Mouse (Mus musculus) frontal cortex, adult (tissue): Measurements from ENCODE around the gene Vps54.
"Not testable (repeated sequence)": the region's sequence is repeated elsewhere in the genome, so short reads cannot be mapped to it uniquely, and the experiment has no call there.

Source experiments
- ATAC-seq: cut with Nextera tagmentation; 2 replicates; pipeline ENCODE4 v1.9.2; 2017; ENCODE audit warnings: mild to moderate bottlenecking, moderate library complexity, mixed read lengths; ENCODE audit not compliant: low TSS enrichment

Vps54 gene

DNA sequence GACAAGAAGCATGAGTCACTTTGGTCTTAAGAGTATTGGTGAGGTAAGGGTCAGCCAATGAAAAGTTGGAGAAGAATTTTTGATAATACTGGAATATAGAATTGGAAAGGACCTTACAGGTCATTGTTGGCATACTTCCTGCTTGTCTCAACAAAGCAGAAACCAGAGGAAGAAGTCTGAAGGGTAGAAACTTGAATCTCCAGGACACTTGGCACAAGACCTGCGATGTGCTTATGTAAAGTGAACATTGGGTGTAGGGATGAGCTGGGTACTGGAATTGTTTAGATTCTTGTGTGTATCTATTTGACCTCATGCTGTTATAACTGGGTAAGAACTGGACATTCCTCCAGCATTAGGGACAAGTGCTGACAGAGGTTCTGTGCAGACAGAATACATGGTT lies 2.3 kb downstream of the Vps54 start:
- ATAC-seq: no peak

DNA sequence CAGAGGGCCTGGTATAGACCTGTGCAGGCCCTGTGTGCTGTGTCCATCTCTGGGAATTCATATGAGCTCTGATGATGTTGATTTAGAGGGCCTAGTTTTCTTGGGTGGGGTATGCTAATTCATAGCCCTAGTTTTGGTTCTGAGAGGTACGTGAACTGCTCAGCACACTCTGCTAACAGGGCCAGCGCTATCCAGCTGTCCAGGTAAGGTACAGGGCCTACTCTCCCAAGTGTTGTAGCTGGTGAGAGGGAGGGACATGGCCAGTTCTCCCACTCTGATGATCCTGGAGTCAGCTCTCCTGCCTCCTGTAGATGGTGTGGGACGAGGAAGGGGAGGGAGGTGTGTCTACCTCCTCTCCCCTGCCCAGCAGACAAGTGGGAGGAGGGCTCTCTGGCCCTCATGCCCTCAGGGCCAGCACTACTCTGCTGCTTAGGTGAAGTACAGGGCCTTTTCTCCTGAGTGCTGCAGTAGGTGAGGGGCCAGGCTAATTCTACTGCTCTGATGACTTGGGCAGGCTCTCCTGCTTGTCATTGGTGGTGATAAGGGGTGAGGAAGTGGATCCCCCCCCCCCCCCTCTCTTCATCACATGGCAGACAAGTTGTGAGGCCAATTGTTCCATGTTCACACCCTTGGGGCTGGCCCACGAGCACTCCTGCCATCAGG lies 8.3 kb downstream of the Vps54 start:
- ATAC-seq: no peak

DNA sequence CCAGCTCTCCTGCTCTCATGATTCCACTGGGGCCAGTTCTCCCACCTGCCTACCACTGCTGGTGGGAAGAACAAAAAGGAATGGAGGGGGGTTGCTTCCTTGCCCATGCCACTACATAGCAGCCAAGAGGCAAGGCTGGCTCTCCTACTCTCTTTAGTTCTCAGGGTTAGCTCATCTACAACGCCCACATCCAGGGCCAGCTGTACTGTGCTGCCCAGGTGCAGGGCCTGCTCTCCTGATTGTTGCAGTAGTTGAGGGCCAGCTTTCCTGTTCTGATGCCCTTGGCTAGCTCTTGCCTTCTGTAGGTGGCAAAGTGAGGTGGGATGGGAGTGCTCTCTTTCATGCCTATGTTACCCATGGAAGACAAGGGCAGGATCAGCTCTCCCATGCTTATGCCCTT lies 8.9 kb downstream of the Vps54 start:
- ATAC-seq: 0 out of 2 replicates have a peak, but pooled peaks have one; percentile 34

DNA sequence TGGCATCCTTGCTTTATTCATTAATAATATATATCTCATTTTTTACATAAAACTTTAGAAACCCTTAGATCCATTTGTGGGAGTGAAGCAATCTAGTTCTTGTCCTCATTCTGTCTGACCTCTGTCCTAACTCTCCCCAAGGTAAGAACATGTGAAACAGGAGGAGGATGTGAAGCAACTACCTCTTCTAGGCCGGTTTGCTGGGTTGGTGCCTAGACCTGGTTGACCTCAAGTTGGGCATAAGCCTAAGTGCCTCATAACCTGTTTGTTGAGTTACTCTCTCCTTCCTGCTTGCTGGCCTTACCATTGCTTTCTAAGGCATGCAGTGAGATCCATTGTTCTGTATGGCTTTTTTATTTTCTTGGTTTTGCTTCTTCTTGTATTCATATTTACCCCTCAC lies 11.3 kb downstream of the Vps54 start:
- ATAC-seq: no peak

DNA sequence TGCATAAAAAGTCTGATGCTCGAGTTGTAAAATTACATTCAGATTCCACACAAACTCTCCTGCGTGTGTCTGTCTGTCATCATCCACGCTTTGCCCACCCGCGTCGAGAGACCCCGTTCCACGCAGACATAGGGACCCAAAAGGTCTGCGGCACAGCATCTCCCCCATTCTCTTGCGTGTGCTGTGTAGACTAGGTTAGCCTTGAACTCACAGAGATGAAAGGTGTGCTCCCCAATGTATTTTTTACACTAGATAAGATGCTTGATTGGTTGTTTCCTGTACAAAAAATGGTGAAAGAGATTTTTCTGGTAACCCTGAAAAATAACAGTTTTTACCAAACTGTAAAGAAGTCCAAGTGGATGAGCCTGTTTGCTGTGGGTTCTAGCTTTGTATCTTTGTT lies 19.5 kb downstream of the Vps54 start:
- not testable (repeated sequence) for ATAC-seq

DNA sequence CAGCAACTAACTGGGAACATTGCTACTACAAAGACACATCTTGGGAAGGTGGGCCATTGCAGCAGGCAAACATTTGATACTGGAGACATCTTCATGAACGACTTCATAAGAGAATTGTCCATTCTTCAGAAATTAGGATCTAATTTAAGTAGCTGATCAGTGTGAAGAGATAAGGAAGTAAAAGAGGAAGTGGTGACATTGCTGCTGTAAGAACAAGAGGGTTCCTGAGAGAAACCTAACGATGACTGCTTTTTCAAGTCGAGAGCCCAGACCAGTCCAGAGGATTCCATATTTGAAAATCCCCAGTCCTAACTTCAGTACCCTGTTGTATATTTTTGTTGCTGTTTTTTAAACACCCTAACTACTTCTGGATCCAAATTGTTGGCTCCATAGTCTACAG lies 26.3 kb downstream of the Vps54 start:
- no peak for ATAC-seq

DNA sequence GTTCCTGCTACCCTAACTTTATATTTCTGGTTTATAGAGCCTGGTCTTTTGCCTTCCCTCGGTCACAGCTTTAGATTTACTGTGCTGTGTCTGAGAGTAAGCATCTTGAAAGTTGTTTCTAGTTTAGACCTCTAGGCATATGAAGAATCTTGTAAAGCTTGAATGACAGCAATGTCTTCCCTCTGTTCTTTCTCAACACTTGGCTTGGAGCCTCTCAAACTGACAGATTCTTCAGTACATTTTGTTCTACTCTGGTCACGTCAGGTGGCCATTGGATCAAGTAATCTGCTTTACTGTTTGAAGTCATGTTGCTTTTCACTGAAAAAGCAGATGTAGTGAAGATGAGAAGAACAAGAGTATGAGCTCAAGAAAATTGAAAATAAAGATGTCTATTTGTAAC lies 37.1 kb downstream of the Vps54 start:
- ATAC-seq: no peak

DNA sequence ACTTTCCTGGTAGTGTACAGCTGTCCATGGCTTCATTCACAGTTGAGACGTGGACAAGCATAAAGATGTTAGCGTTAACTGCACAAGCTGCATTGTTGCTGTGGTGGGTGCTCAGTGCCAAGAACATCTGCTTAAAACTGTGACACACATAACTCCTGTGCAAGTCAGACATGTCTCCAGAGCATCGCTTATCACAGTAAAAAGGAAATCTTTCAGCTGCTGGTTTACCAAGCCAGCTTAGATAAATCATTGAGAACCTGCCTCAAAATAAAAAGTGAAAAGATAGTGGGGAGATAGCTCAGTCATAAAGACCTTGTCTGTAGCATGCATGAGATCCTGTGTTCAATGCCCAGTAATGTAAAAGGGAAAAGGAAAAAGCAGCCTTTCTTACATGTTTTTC lies 47.3 kb downstream of the Vps54 start:
- no peak for ATAC-seq

DNA sequence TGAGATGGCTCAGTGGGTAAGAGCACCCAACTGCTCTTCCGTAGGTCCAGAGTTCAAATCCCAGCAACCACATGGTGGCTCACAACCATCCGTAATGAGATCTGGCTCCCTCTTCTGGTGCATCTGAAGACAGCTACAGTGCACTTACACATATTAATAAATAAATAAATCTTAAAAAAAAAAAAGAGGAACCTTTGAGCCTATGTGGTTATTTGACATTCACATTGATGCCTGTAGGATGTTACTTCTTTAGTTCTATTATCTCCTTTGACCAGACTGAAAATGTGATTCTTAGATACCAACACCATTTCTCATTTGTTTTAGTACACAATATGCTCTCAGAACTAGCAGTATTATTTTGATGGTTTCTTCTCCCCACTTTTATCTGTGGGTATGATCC lies 49.1 kb downstream of the Vps54 start:
- ATAC-seq: not testable (repeated sequence)

DNA sequence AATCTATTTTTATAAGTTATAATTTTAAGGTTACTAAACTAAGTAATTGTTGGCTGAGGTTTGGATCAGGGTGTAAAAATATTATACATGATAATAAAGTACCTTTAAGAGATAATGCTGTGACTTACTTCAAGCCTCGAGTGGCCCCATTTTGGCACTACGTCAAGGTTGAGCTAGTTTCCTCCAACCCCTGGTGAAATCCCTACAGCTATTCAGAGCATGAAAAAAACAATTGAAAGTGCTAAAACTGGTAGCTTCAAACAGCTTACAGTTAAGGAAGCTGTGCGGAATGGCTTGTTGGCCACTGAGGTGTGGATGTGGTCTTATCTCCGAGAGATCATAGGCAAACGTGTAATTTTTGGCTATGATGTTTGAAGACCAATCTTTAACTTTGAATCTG lies 56.4 kb downstream of the Vps54 start:
- no peak for ATAC-seq

DNA sequence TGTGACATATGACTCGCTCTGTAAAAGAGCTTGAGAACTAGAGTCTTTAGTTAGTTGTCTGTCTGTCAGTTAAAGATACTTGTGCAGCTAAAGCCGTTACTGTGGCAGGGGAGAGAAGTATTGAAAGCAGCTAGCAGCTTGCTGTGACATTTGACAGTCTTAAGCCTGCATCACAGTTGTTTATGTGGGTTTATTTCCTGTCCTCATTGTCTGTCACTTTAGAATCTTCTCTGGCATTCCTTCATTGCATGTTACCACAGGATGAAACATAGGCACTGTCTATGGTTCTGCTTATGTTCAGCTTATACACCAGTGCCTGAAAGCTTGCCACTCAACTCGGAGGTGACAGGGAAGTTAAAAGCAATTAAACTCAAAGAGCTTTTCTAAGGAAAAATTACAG lies 64.5 kb downstream of the Vps54 start:
- ATAC-seq: no peak

DNA sequence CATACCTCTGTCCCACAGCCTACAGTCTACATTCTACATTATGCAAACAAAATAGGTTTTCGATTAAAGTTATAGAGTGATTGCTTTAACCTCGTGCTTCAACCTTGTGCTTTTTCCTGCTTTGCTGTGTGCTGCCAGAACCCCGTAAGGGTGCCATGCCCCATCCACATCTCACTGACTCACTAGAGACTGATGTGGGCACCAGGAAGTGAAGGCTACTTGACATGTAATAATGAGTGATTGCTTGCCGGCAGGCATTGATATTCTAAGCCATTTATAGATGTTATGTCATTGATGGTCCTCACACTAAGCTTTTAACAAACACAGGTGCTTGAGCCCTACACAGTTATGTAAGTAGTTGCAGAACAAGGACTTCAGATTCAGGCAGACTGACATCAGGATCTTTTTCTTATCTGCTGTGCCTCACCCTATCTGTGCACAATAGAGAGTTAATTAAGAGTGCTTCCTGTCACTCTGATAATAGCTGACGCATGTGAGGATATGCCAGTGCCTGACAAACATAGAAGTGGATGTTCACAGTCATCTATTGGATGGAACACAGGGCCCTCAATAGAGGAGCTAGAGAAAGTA lies 68.1 kb downstream of the Vps54 start:
- ATAC-seq: no peak

DNA sequence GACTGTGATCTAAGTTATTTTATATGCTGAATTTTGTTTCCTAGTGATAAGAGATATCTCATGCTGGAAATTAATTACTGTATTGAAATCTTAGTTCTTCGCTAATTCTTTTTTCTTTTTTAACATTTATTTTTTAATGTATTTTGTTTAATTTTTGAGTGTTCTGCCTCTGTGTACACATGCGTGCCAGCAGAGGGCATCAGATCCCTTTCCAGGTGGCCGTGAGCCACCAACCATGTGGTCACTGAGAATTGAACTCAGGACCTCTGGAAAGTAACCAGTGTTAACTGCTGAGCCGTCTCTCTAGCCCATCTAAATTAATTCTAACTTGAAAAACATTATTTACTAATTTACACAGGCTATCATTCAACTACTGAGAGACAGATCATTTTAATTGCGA lies 69.0 kb downstream of the Vps54 start:
- ATAC-seq: no peak

DNA sequence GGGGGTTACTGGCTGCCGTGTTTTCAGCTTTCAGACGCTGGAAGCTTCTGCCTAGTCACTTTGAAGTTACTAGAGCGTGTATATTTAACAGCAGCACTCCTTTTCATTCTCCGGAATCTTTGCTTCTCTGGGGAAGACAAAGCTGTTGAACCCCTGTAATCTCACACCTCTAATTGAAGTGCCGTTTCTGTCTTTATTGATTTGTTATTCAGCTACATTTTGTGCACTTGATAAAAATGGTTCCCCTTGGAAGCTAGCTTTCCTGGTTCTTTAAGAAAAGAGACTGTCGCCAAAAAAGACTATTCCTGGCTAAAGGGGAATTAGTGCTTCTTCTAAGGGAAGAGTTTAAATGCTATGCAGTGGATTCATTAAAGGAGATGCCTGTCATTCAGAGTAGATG lies 70.4 kb downstream of the Vps54 start:
- no peak for ATAC-seq

DNA sequence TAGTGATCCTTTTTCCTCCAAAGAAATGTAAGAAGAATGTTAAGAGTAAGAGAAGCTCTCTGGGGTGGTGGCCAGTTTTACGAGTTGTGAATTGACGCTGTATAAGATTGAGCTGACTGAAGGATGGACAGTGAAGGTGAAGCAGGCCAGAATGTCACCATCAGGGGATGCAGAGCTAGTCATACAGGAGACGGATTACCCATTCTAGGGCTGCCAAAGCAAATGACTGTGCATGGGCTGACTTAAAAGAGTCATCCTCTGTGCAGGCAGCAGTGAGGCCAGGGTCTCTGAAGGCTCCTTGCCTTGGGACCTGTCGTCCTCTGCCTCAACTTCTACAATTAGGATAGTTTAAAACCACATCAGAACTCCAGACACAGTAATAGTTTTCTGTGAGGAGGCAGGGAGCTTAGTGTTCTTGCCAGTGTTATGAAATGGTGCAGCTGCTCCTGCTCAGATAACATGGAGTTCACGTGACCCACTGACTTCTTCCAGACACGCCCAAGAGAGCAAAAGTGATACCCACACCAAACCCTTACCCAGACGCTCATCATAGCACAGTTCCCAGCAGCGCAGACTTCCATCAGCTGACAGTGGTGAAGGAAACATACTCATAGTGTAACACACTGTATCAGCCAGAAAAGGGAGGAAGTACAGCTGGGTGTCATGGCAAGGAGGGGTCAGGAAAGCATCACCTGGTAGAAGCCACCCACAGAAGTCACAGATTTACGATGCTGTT lies 75.0 kb downstream of the Vps54 start:
- ATAC-seq: no peak

DNA sequence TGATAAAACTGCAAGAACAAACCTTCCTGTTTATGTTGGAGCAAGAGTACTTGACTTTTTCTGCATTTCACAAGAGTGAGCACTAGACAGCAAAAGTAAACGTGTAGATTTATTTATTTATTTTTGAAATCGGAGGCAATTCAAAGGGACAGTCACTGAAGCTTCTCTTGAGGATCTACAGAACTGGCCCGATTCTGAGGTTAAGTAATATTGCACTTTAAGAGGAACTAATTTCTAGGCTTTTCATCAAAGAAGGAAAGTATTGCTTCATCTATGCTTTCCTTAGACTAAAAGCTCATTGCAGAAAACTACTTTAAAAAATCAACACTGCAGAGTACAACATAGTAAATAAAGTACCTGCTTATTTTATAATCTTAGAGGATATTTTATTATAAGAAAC lies 82.5 kb downstream of the Vps54 start:
- ATAC-seq: no peak

DNA sequence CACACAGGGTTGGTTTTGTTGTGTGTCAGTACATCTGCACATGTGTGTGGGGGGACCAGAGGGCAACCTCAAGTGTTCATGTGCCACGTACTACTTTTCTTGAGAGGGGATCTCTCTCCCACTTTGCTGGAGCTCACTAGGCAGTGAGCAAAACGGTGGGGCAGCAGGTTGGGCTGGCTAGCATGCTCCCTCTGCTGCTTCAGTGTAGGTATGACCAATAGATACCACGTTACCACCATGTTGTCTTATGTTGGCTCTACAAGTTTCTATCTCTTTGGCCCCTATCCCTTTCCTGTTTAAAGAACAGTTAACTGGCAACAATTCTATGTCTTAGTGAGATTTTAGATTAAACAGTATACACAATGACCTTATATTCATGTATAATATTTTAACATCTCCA lies 83.3 kb downstream of the Vps54 start:
- no peak for ATAC-seq

DNA sequence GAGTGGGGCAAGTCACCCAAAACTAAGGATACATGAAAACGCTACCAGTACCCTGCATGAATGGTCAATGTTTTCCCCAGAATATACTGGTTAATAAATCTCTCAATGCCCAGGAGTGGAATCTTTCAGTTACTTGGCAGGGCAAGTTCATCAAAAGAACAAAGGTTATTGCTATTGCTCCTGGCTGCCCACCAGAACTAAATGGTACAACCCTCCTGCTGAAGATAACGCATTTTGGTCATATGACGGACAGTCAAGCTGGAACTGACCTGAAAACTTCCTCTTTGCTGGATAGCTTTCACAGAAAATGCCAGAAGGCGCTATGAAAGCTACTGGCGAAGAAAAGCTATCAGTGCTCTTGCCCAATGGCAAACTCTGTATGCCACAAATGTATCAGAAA lies 86.7 kb downstream of the Vps54 start:
- ATAC-seq: no peak

DNA sequence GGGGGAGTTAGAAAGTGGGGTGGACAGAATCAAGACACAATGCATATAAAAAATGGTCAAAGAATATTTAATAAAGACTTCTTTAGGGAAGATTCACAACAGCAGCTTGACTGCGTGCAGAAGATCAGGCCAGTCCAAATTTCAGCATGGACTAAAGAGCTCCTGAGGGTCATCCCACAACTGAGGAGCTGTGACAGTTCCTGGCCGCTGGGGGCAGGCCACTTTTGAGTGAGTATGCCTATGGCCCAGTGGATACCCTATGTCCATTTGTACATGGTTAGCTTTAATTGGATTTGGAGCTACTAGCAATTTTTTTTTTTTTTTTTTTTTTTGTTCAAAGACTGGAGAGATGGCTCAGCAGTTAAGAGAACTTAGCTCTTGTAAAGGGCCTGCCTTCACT lies 87.7 kb downstream of the Vps54 start:
- no peak for ATAC-seq

DNA sequence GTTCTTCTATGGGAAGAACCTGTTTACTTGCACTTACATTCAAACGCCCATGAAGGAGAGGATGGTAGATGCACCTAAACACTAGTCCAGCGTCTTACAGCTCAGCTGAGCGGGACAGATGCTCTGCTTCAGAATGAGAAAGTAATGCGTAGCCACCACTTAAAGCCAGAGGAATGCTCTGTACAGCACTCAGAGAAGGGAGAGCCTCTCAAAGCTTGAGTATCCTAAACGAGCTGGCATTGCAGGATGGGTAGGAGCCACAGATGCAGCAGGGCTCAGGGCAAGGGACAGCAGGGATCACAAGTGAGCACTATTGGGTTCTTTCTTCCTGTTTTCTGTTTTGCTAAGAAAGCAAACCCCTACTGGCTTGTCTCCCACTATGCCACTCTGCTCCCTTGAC lies 88.4 kb downstream of the Vps54 start:
- ATAC-seq: peak; percentile 60

DNA sequence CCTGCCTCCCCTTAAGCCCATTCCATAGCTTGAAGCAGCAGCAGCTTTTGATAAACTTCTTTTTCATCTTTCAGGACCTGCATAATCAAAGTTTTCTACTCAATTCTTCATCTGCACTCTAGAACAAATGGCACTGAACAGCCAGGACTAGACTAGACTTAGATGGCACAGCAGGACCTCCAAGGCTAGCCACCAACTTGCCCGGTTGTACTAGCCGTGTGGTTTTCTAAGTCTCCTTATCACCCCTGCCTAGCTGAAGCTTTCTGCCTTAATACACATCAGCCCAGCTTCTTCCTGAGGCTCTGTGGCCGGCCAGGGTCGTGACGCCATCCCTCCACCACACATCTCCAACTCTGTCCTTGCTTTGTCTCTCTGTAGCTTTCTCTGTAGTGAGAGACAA lies 89.1 kb downstream of the Vps54 start:
- ATAC-seq: no peak

DNA sequence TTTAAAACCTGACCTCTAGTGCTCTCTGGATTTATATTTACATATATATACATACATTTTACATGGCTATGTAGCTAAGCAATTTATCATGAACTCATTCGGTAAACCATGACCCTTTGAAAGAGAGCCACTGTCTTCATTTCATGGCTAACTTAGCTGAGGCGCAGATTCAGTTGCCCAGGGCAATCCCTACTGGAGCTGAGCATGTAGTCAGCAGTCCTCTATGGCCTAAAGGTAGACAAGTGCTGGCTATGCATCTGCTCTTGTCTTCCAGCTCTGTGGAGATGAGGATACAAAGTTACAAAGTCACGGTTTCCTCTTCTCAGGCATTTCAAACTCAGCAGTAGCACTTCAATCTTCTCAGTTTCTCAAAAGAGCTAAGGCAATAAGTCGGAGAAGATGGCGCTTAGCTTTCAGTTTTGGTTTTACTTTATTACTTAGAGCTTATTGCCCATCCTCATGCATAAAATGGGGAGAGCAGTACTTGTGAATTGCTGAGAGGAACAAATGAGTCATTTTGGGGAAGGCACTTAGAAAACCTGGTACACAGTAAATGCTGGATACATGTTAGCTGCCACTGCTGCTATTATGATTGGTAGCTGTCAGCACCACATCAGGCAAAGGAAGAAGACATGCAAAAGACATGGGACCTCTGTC lies 93.7 kb downstream of the Vps54 start:
- no peak for ATAC-seq

DNA sequence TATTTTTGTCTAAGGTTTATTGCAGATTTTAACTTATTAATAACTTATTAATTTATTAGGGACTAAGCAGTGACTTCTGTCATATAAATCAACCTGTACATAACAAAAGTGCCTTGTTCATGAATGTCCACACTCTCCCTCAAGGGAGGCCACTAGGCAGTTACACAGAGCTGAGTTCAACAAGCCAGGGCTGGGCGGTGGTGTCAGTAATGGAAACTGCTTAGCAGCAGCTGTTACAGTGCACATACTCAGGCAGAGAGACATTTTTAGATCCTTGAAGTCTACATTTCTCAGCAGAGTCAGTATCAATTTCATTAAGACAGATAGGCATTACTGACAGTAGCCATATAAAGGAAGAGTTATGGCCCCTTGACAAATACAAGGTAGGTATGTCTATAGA lies 98.8 kb downstream of the Vps54 start:
- ATAC-seq: no peak
